Mouse (Mus musculus) intestine, embryonic 15.5 days (tissue): ENCODE measurements around the gene Gm12184. TPM values are rescaled to one million over a fixed set of nuclear protein-coding genes. Genes with fewer than 3 reads are reported as not detected.

ENCODE experiments used
- ATAC-seq: fragments of 200-750 bp; cut with Nextera tagmentation; 2 replicates; pipeline ENCODE4 v1.8.0; 2017; ENCODE audit warnings: moderate TSS enrichment, moderate library complexity
- H3K27ac ChIP-seq: fragments of 300-500 bp; sonication (generic); 2 replicates; pipeline ENCODE4 v1.5.1; 2015; ENCODE audit warnings: mild to moderate bottlenecking, inconsistent platforms
- H3K27me3 ChIP-seq: fragments of 300-500 bp; sonication (generic); replicated peaks from 2 replicates; pipeline ENCODE4 v1.6.1; 2015; ENCODE audit warnings: inconsistent platforms
- H3K36me3 ChIP-seq: fragments of 300-500 bp; sonication (generic); 2 replicates; pipeline ENCODE4 v1.6.1; 2015; ENCODE audit warnings: inconsistent platforms
- H3K4me1 ChIP-seq: fragments of 300-500 bp; sonication (generic); replicated peaks from 2 replicates; pipeline ENCODE4 v1.6.1; 2015; ENCODE audit warnings: inconsistent platforms
- H3K4me2 ChIP-seq: fragments of 300-500 bp; sonication (generic); replicated peaks from 2 replicates; pipeline ENCODE4 v1.6.1; 2015; ENCODE audit warnings: mild to moderate bottlenecking, inconsistent platforms
- H3K4me3 ChIP-seq: fragments of 300-500 bp; sonication (generic); replicated peaks from 2 replicates; pipeline ENCODE4 v1.5.1; 2015; ENCODE audit warnings: inconsistent platforms
- H3K9ac ChIP-seq: fragments of 300-500 bp; sonication (generic); 2 replicates; pipeline ENCODE4 v1.6.1; 2015; ENCODE audit warnings: inconsistent platforms
- H3K9me3 ChIP-seq: fragments of 300-500 bp; sonication (generic); 2 replicates; pipeline ENCODE4 v1.6.1; 2016; ENCODE audit warnings: inconsistent platforms
- WGBS: fragments of 180-500 bp; shearing (Covaris S2); methylation state at CpG from one replicate; pipeline ENCODE4 v1.1.7; 2015; 5-methylcytosine and 5-hydroxymethylcytosine counted together
- polyA plus RNA-seq: library from polyadenylated mRNA; unstranded; fragments of >200 nt; fragmentation: Nextera tagmentation; extraction: Ambion mirVana; gene quantifications from 2 replicates; pipeline ENCODE4 v1.2.1, GENCODE M21; 2015

The Gm12184 gene
- polyA plus RNA-seq, 1 experiment from 2014 or later: 5.4 TPM

- H3K36me3 ChIP-seq: no peaks in the 10 kb centered on the region
- H3K9ac ChIP-seq: no peak overlapping the region
- H3K4me2 ChIP-seq: peak overlapping the region; percentile 56
- no peaks in the 10 kb centered on the region for H3K9me3 ChIP-seq
- peak; percentile 76 for ATAC-seq
- H3K27me3 ChIP-seq: no peaks in the 10 kb centered on the region
- 16% methylated on average over 20 of the region's 20 CpGs for WGBS
- H3K4me1 ChIP-seq: peaks cover 2% of the 10 kb centered on the region; the same call in 1 of the 2 replicates
- H3K27ac ChIP-seq: no peak overlapping the region
- H3K4me3 ChIP-seq: 0 out of 2 replicates have a peak overlapping the region, but pooled peaks have one; percentile 22
Measured at GRCm38 (mm10) chr11:48789973-48790823, 36.3 kb downstream of the Gm12184 start.

- no peaks in the 10 kb centered on the region for H3K36me3 ChIP-seq
- H3K27ac ChIP-seq: no peak overlapping the region
- no peaks in the 10 kb centered on the region for H3K9me3 ChIP-seq
- H3K4me1 ChIP-seq: peaks cover 2% of the 10 kb centered on the region; the same call in 1 of the 2 replicates
- ATAC-seq: no peak
- H3K9ac ChIP-seq: no peak overlapping the region
- H3K4me3 ChIP-seq: no peak overlapping the region
- H3K4me2 ChIP-seq: no peak overlapping the region
- WGBS: 89% methylated on average over 5 of the region's 5 CpGs
- no peaks in the 10 kb centered on the region for H3K27me3 ChIP-seq
Measured at GRCm38 (mm10) chr11:48789215-48789614, 37.2 kb downstream of the Gm12184 start.

GRCm38 (mm10) chr11:48788311-48789089, 38.0 kb downstream of the Gm12184 start:
- peaks cover 2% of the 10 kb centered on the region; the same call in 1 of the 2 replicates for H3K4me1 ChIP-seq
- no peak overlapping the region for H3K27ac ChIP-seq
- peak; percentile 54 for ATAC-seq
- peak overlapping the region; percentile 60 for H3K4me2 ChIP-seq
- no peaks in the 10 kb centered on the region for H3K27me3 ChIP-seq
- peak overlapping the region; percentile 28 for H3K4me3 ChIP-seq
- H3K9ac ChIP-seq: no peak overlapping the region
- H3K9me3 ChIP-seq: no peaks in the 10 kb centered on the region
- no peaks in the 10 kb centered on the region for H3K36me3 ChIP-seq
- WGBS: 11% methylated on average over 16 of the region's 16 CpGs

GRCm38 (mm10) chr11:48787455-48788211, 38.8 kb downstream of the Gm12184 start:
- no peak overlapping the region for H3K9ac ChIP-seq
- H3K4me3 ChIP-seq: no peak overlapping the region
- H3K36me3 ChIP-seq: no peaks in the 10 kb centered on the region
- no peaks in the 10 kb centered on the region for H3K27me3 ChIP-seq
- peak; percentile 44 for ATAC-seq
- peaks cover 2% of the 10 kb centered on the region; the same call in 1 of the 2 replicates for H3K4me1 ChIP-seq
- no peak overlapping the region for H3K27ac ChIP-seq
- H3K4me2 ChIP-seq: peak overlapping the region; percentile 60
- H3K9me3 ChIP-seq: no peaks in the 10 kb centered on the region
- 49% methylated on average over 10 of the region's 10 CpGs for WGBS

- no peaks in the 10 kb centered on the region for H3K9me3 ChIP-seq
- no peaks in the 10 kb centered on the region for H3K27me3 ChIP-seq
- no peaks in the 10 kb centered on the region for H3K4me1 ChIP-seq
- no peak overlapping the region for H3K9ac ChIP-seq
- H3K27ac ChIP-seq: no peak overlapping the region
- no peak overlapping the region for H3K4me2 ChIP-seq
- H3K4me3 ChIP-seq: no peak overlapping the region
- 85% methylated on average over 4 of the region's 4 CpGs for WGBS
- no peaks in the 10 kb centered on the region for H3K36me3 ChIP-seq
- ATAC-seq: no peak; the same call in 1 of the 2 replicates
Measured at GRCm38 (mm10) chr11:48782243-48782642, 44.2 kb downstream of the Gm12184 start.

GRCm38 (mm10) chr11:48779450-48779849, 47.0 kb downstream of the Gm12184 start:
- Histone ChIP-seq H3K27me3 (no peaks in the 10 kb centered on the region), H3K9me3 (no peaks in the 10 kb centered on the region), H3K4me1 (no peaks in the 10 kb centered on the region), H3K4me2 (no peak overlapping the region), H3K9ac (no peak overlapping the region), H3K4me3 (no peak overlapping the region), H3K36me3 (no peaks in the 10 kb centered on the region), H3K27ac (no peak overlapping the region)
- 45% methylated on average over 7 of the region's 7 CpGs for WGBS
- ATAC-seq: no peak

GRCm38 (mm10) chr11:48777303-48777702, 49.2 kb downstream of the Gm12184 start:
- Histone ChIP-seq H3K27me3 (no peaks in the 10 kb centered on the region), H3K4me2 (no peak overlapping the region), H3K36me3 (no peaks in the 10 kb centered on the region), H3K9ac (no peak overlapping the region), H3K4me3 (no peak overlapping the region), H3K9me3 (no peaks in the 10 kb centered on the region), H3K27ac (no peak overlapping the region), H3K4me1 (no peaks in the 10 kb centered on the region)
- WGBS: 86% methylated on average over 9 of the region's 9 CpGs
- ATAC-seq: no peak

GRCm38 (mm10) chr11:48776664-48777063, 49.8 kb downstream of the Gm12184 start:
- Histone ChIP-seq H3K4me1 (no peaks in the 10 kb centered on the region), H3K36me3 (no peaks in the 10 kb centered on the region), H3K9me3 (no peaks in the 10 kb centered on the region), H3K9ac (no peak overlapping the region), H3K4me2 (no peak overlapping the region), H3K27ac (no peak overlapping the region), H3K4me3 (no peak overlapping the region), H3K27me3 (no peaks in the 10 kb centered on the region)
- peak; percentile 19; the same call in 1 of the 2 replicates for ATAC-seq
- WGBS: 45% methylated on average over 9 of the region's 9 CpGs

GRCm38 (mm10) chr11:48775483-48775882, 51.0 kb downstream of the Gm12184 start:
- no peaks in the 10 kb centered on the region for H3K27me3 ChIP-seq
- no peak overlapping the region for H3K4me2 ChIP-seq
- no peak; the same call in 1 of the 2 replicates for ATAC-seq
- WGBS: 2% methylated on average over 7 of the region's 7 CpGs
- no peak overlapping the region for H3K4me3 ChIP-seq
- H3K4me1 ChIP-seq: no peaks in the 10 kb centered on the region
- H3K27ac ChIP-seq: no peak overlapping the region
- no peak overlapping the region for H3K9ac ChIP-seq
- no peaks in the 10 kb centered on the region for H3K9me3 ChIP-seq
- no peaks in the 10 kb centered on the region for H3K36me3 ChIP-seq
